Mouse (Mus musculus): ENCODE measurements around the gene Slc43a2. TPM values are rescaled to one million over a fixed set of nuclear protein-coding genes. Genes with fewer than 3 reads are reported as not detected.

Slc43a2 gene
- polyA plus RNA-seq, 1 experiment: 231 TPM

DNA sequence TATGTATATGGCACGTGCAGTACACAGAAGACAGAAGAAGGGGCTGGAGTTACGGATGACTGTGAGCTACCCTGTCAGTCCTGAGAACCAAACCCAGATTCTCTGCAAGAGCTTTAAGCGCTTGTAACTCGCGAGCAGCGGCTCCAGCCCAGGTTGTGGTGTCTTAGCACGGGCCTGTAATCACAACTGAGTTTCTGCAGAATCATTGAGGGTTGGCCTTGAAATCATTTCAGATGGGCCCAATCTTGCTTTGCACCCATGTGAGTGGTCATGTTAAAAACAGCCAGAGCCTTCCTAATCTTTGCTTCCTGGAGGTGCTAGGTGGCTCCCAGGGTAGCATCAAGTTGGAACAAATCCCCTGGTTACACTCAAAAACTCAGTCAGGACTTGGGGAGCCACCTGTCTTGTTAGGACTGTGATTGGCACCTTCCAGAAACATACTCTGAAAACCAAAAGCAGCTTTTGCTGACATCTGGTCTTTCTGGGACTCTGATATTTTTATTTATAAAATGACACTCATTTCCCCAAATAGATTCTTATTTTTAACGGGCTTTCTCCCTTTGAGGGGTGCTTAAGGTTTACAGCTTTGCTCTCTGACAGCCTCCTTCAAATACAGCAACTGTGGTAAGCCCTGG lies 28.5 kb downstream of the Slc43a2 start:
- H3K4me3 ChIP-seq (ENCODE audit: insufficient read depth, low read length): no peak overlapping the region
- TF ChIP-seq CTCF (IDR thresholded peaks at IDR 0.05; ENCODE audit: low read depth, low read length): no peak
- no peak for TF ChIP-seq POLR2A (IDR thresholded peaks at IDR 0.05; ENCODE audit: borderline replicate concordance, low read depth, low read length)
- peak overlapping the region; percentile 41 for H3K27ac ChIP-seq (ENCODE audit: insufficient read depth, low read depth, low read length)
- H3K4me1 ChIP-seq (ENCODE audit: control insufficient read depth, insufficient read depth, low read length): peaks cover 60% of the 10 kb centered on the region

DNA sequence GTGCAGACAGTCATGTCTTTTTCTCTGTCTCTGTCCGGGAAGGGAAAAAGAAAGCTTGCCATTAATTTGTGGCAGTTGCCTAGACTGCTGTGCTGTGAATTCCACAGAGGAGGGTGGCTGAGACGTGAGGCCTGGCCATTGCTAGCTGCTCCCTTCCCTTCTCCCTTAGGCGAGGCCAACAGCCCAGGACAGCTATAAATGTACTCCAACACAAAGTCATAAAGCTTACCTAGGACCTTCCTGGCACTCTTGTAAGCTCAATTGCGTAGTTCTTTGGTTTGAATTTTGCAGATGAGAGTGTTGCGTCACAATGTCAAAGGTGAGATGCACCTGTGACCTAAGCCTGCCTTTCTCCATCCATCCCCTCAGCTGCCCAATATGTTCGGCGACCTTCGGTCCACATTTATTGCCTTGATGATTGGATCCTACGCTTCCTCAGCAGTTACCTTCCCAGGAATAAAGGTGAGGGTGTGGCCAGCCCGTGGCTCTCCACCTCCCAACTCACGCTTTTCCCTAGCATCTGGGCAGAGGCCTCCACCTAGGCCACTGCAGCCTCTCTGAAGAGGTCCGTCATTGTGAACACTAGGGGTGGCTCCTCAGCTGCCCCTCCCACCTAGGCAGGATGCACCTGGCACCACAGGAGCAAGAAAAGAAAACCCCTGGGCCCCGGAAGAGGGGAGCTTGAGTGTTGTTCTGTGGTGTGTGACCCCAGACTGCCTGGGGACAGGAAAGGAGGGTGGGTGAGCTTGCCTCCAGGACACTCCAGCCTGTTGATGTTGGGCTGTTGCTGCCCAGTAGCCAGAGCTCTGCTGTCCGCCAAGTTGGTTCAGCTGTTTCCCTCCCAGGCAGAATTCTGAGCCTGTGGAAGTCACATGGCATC lies 29.3 kb downstream of the Slc43a2 start:
- H3K4me3 ChIP-seq (ENCODE audit: insufficient read depth, low read length): no peak overlapping the region
- H3K27ac ChIP-seq (ENCODE audit: insufficient read depth, low read depth, low read length): peak overlapping the region; percentile 99
- peaks cover 68% of the 10 kb centered on the region for H3K4me1 ChIP-seq (ENCODE audit: control insufficient read depth, insufficient read depth, low read length)

DNA sequence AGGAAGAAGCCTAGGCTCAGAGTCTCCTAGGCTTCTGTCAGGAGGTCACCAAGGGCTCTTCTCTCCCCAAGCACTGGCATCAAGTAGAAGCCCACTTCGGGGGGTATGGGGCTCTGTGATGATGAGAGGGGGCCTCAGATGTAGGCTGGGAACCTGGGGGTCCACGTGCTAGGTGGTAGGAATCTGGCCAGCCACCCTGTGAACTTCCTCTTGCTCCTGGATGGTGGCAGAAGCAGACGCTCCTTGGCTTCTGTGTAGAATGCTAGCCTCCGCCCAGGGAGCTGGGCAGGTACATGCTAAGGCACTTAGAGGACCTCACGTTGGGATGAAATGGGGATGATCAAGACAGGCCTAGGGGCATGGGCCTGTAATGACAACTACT lies 29.9 kb downstream of the Slc43a2 start:
- H3K4me3 ChIP-seq (ENCODE audit: insufficient read depth, low read length): no peak overlapping the region
- peak overlapping the region; percentile 99 for H3K27ac ChIP-seq (ENCODE audit: insufficient read depth, low read depth, low read length)
- no peak for TF ChIP-seq CTCF (IDR thresholded peaks at IDR 0.05; ENCODE audit: low read depth, low read length)
- no peak for TF ChIP-seq POLR2A (IDR thresholded peaks at IDR 0.05; ENCODE audit: borderline replicate concordance, low read depth, low read length)
- H3K4me1 ChIP-seq (ENCODE audit: control insufficient read depth, insufficient read depth, low read length): peaks cover 74% of the 10 kb centered on the region

More for the DNA sequence above, 29.3 kb downstream of the Slc43a2 start:
- TF ChIP-seq CTCF (IDR thresholded peaks at IDR 0.05; ENCODE audit: low read depth, low read length): no peak

DNA sequence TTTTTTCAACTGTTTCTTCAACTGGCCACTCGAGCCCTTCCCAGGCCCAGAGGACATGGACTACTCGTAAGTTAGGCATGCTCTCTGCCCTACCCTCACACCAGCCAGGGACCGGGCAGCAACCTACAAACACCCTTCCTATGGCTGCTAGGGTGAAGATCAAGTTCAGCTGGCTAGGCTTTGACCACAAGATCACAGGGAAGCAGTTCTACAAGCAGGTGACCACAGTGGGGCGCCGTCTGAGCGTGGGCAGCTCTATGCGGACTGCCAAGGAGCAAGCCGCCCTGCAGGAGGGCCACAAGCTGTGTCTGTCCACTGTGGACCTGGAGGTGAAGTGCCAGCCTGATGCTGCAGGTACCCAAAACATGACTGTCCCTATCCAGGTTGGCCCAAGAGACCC lies 31.3 kb downstream of the Slc43a2 start:
- Histone ChIP-seq H3K4me3 (ENCODE audit: insufficient read depth, low read length) (no peak overlapping the region), H3K27ac (ENCODE audit: insufficient read depth, low read depth, low read length) (peak overlapping the region; percentile 99), H3K4me1 (ENCODE audit: control insufficient read depth, insufficient read depth, low read length) (peaks cover 87% of the 10 kb centered on the region)
- TF ChIP-seq POLR2A (IDR thresholded peaks at IDR 0.05; ENCODE audit: borderline replicate concordance, low read depth, low read length) (no peak), CTCF (IDR thresholded peaks at IDR 0.05; ENCODE audit: low read depth, low read length) (no peak)

DNA sequence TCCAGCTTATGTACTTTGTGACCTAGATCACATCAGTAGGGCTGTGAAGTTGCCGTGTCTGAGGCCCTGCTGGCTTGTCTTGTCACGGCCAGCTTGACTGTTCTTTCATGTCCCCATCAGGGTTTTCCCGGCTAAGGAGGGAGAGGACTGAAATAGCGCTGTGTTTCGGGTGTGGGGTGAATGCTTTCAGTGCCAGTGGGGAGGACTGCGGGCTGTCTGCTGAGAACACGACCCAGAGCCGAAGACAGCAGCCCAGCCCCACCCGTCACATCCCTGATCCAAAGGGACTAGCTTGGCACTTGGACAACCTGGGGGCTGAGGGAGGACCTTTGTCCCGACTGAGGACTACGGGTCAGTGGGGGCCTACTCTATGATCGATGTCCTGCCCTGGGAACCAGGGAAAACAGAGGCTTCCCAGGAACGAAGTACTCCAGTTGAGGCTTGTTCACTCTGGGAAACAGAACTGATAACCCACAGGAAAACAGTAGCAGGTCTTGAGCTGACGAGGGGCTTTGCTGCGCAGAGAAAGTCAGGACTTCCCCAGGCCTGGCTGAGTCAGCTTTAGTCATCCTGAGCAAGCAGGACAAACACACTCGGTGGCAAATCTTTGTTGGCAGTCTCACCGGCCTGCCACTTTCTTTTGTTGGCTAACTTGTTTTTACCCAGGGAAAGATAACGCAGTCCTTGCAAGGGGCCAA lies 32.5 kb downstream of the Slc43a2 start:
- Histone ChIP-seq H3K4me3 (ENCODE audit: insufficient read depth, low read length) (no peak overlapping the region), H3K27ac (ENCODE audit: insufficient read depth, low read depth, low read length) (peak overlapping the region; percentile 99), H3K4me1 (ENCODE audit: control insufficient read depth, insufficient read depth, low read length) (peaks cover 90% of the 10 kb centered on the region)
- TF ChIP-seq CTCF (IDR thresholded peaks at IDR 0.05; ENCODE audit: low read depth, low read length) (no peak), POLR2A (IDR thresholded peaks at IDR 0.05; ENCODE audit: borderline replicate concordance, low read depth, low read length) (no peak)

DNA sequence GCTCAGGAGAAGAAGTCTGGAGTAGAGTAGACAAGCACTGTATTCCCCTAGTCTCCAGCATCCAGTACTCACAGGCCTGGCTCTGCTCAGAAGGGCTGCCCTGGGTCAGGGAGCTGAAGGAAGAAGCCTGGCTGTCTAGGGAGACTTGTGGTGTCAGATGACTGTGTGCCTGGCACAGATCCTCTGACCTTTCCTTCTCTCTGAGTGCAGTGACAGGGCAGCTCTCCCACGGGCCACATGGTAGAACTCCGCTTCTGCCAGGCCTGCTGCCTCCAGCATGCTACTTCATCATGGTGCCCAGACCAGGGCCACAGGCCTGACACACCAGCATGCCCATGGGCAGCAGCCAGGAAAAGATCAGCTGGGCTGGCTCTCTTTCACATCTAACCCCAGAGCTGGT lies 34.4 kb downstream of the Slc43a2 start:
- Histone ChIP-seq H3K4me1 (ENCODE audit: control insufficient read depth, insufficient read depth, low read length) (peaks cover 87% of the 10 kb centered on the region), H3K27ac (ENCODE audit: insufficient read depth, low read depth, low read length) (peak overlapping the region; percentile 99), H3K4me3 (ENCODE audit: insufficient read depth, low read length) (no peak overlapping the region)
- TF ChIP-seq POLR2A (IDR thresholded peaks at IDR 0.05; ENCODE audit: borderline replicate concordance, low read depth, low read length) (no peak), CTCF (IDR thresholded peaks at IDR 0.05; ENCODE audit: low read depth, low read length) (no peak)

- TF ChIP-seq POLR2A (IDR thresholded peaks at IDR 0.05; ENCODE audit: borderline replicate concordance, low read depth, low read length) (no peak), CTCF (IDR thresholded peaks at IDR 0.05; ENCODE audit: low read depth, low read length) (no peak)
- Histone ChIP-seq H3K4me1 (ENCODE audit: control insufficient read depth, insufficient read depth, low read length) (peaks cover 83% of the 10 kb centered on the region), H3K4me3 (ENCODE audit: insufficient read depth, low read length) (no peak overlapping the region; the same call in 1 of the 2 replicates), H3K27ac (ENCODE audit: insufficient read depth, low read depth, low read length) (peak overlapping the region; percentile 99)
Measured at GRCm38 (mm10) chr11:75566276-75567196, 35.0 kb downstream of the Slc43a2 start.

DNA sequence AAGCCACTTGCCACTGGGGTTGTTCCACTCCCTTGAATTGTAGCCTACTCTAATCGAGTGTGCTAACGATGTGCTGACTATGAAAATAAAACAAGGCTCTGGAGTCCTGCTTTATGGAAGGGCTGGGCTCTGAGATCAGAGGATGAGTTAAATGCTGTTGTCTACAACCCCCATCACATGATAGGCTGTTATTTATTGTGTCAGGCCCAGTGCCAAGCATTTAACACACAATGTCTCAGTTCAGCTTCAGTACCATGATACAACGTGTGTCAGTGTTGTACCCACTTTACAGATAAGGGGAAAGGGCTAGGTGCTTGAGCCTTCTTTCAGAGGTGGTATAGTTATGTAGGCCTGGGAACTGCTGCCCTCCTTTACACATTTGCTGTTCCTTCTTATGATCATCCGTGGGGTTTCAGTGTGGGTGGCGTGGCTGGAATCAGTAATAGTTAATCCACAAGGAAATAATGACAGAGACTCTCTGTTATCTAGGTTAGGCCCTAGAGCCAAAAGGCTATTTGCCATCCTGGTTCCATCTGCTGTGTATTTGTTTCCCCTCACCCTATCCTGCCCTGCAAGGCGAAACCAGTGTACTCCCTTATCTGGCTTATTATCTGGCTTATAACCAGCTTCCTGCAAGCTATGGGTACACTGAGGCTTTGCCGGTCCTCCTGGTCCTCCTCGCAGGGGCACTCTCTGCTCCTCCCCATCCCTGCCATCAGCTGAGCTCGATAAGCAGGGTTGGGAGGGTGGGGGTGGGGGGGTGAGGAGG lies 36.0 kb downstream of the Slc43a2 start:
- peaks cover 82% of the 10 kb centered on the region for H3K4me1 ChIP-seq (ENCODE audit: control insufficient read depth, insufficient read depth, low read length)
- peak overlapping the region; percentile 99 for H3K27ac ChIP-seq (ENCODE audit: insufficient read depth, low read depth, low read length)
- H3K4me3 ChIP-seq (ENCODE audit: insufficient read depth, low read length): no peak overlapping the region; the same call in 1 of the 2 replicates
- TF ChIP-seq CTCF (IDR thresholded peaks at IDR 0.05; ENCODE audit: low read depth, low read length) (no peak), POLR2A (IDR thresholded peaks at IDR 0.05; ENCODE audit: borderline replicate concordance, low read depth, low read length) (no peak)

Data from bone marrow macrophage, adult 2 months (primary cell).